Comparison of ENCODE assay signal across 12 mouse cellular contexts in the genomic region with DNA sequence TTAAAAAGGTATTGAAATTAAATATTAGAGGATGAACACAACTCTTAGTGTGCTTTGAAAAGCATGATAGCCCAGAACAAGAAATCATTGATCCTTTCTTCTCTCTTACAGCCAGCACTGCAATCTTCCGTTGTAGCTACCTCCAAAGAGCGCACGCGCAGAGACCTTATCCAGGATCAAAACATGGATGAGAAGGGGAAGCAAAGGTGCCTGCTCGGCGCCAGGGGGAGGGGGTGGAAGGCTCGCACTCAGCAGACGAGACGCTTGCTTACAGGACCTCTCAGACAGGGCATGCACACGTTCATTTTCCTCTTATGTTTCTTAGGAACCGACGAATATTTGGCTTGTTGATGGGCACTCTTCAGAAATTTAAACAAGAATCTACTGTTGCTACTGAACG.
"Had no signal": no experiment of that assay in that cellular context is flagged by ENCODE, and none has a peak within 500 bp of the region (broad histone marks: within the 10 kb centered on the region; RNA-seq: fewer than 3 reads in every experiment).

No protein-coding gene starts in this region.

- H3K9ac ChIP-seq: midbrain, embryonic 15.5 days; neural tube, embryonic 12.5 days had no signal

- H3K9me3 ChIP-seq: limb, embryonic 10.5 days; lung, embryonic 15.5 days; megakaryocyte, embryonic 14.5 days; midbrain, embryonic 15.5 days; neural tube, embryonic 12.5 days had no signal

- DNase-seq: kidney, postnatal 10 days; kidney, postnatal 4 days; lung, postnatal 14 days; thymus, postnatal 4 days had no signal

- ATAC-seq: midbrain, embryonic 15.5 days had no signal

- H3K27ac ChIP-seq: left cerebral cortex, adult 2 months; limb, embryonic 10.5 days; lung, embryonic 15.5 days; macrophage; midbrain, embryonic 15.5 days; neural tube, embryonic 12.5 days; stomach, postnatal 0 days had no signal

- H3K4me3 ChIP-seq: left cerebral cortex, adult 2 months; neural tube, embryonic 12.5 days had no signal

- H3K27me3 ChIP-seq: lung, embryonic 15.5 days; megakaryocyte, embryonic 14.5 days; midbrain, embryonic 15.5 days; neural tube, embryonic 12.5 days had no signal
